Mouse (Mus musculus) erythroid progenitor cell, adult 5-6 weeks (primary cell): Measurements from ENCODE around the gene Gli1. TPM values are rescaled to one million over a fixed set of nuclear protein-coding genes. Genes with fewer than 3 reads are reported as not detected.

Source experiments
- ATAC-seq: replicated peaks from 2 replicates; pipeline ENCODE4 v1.8.0; 2016; ENCODE audit warnings: moderate number of reproducible peaks, mild to moderate bottlenecking, moderate TSS enrichment, inconsistent platforms; ENCODE audit not compliant: poor library complexity, low FRiP score, severe bottlenecking
- total RNA-seq, 2 experiments: library from RNA; stranded (forward) in 1 of 2; stranded (reverse) in 1 of 2; fragments of 150-400 nt in 1 of 2; fragments of 186-747, 209-891 nt in 1 of 2; gene quantifications; 2 replicates each; pipeline versions ENCODE4 v1.2.3 to v1.2.4; 2015 to 2017; ENCODE audit warnings: low replicate concordance in 2 of 2

Gli1 gene
- total RNA-seq, 2 experiments from 2014 or later: not detected

- no peak for ATAC-seq
Observed at GRCm38 (mm10) chr10:127284724-127285500, 56.9 kb downstream of the Gli1 start.

- ATAC-seq: no peak
Observed at GRCm38 (mm10) chr10:127284105-127284622, 57.6 kb downstream of the Gli1 start.

GRCm38 (mm10) chr10:127282620-127283215 lies 59.1 kb downstream of the Gli1 start:
- no peak for ATAC-seq

- ATAC-seq: no peak
Observed at GRCm38 (mm10) chr10:127281316-127281715, 60.5 kb downstream of the Gli1 start.

Other genes with a start within 250 kb of the Gli1 start
- 36.5 and 37.5 TPM in 2 replicates for gene Os9, start 220.8 kb downstream of the Gli1 start, total RNA-seq (2015; ENCODE audit: low replicate concordance)
- 57.2 and 70.0 TPM in 2 replicates for gene Os9, start 220.8 kb downstream of the Gli1 start, total RNA-seq (2017; ENCODE audit: low replicate concordance)
- 25.2 and 34.2 TPM in 2 replicates for gene B4galnt1, start 176.7 kb downstream of the Gli1 start, total RNA-seq (2015; ENCODE audit: low replicate concordance)
- gene B4galnt1, start 176.7 kb downstream of the Gli1 start, total RNA-seq (2017; ENCODE audit: low replicate concordance): 10.7 and 14.0 TPM in 2 replicates
- gene Slc26a10, start 161.3 kb downstream of the Gli1 start, total RNA-seq (2015; ENCODE audit: low replicate concordance): not detected in 2 replicates
- gene Slc26a10, start 161.3 kb downstream of the Gli1 start, total RNA-seq (2017; ENCODE audit: low replicate concordance): not detected in 2 replicates
- 0.72 TPM in 1 of 2 replicates, not detected in the other for gene Arhgef25, start 151.9 kb downstream of the Gli1 start, total RNA-seq (2015; ENCODE audit: low replicate concordance)
- gene Arhgef25, start 151.9 kb downstream of the Gli1 start, total RNA-seq (2017; ENCODE audit: low replicate concordance): 0.13 and 10.1 TPM in 2 replicates
- gene Dtx3, start 146.2 kb downstream of the Gli1 start, total RNA-seq (2015; ENCODE audit: low replicate concordance): 18.9 and 22.0 TPM in 2 replicates
- 6.3 and 11.9 TPM in 2 replicates for gene Dtx3, start 146.2 kb downstream of the Gli1 start, total RNA-seq (2017; ENCODE audit: low replicate concordance)
- gene Pip4k2c, start 130.4 kb downstream of the Gli1 start, total RNA-seq (2015; ENCODE audit: low replicate concordance): 31.4 and 61.6 TPM in 2 replicates
- 37.8 and 46.2 TPM in 2 replicates for gene Pip4k2c, start 130.4 kb downstream of the Gli1 start, total RNA-seq (2017; ENCODE audit: low replicate concordance)
- not detected in 2 replicates for gene Kif5a, start 78.6 kb downstream of the Gli1 start, total RNA-seq (2015; ENCODE audit: low replicate concordance)
- not detected in 2 replicates for gene Kif5a, start 78.6 kb downstream of the Gli1 start, total RNA-seq (2017; ENCODE audit: low replicate concordance)
- 72.9 and 75.0 TPM in 2 replicates for gene Dctn2, start 75.6 kb downstream of the Gli1 start, total RNA-seq (2015; ENCODE audit: low replicate concordance)
- 64.0 and 70.5 TPM in 2 replicates for gene Dctn2, start 75.6 kb downstream of the Gli1 start, total RNA-seq (2017; ENCODE audit: low replicate concordance)
- gene Mbd6, start 53.0 kb downstream of the Gli1 start, total RNA-seq (2015; ENCODE audit: low replicate concordance): 55.8 and 69.6 TPM in 2 replicates
- 10.7 and 15.0 TPM in 2 replicates for gene Mbd6, start 53.0 kb downstream of the Gli1 start, total RNA-seq (2017; ENCODE audit: low replicate concordance)
- 68.5 and 80.9 TPM in 2 replicates for gene Mars, start 30.2 kb downstream of the Gli1 start, total RNA-seq (2015; ENCODE audit: low replicate concordance)
- 86.0 and 98.9 TPM in 2 replicates for gene Mars, start 30.2 kb downstream of the Gli1 start, total RNA-seq (2017; ENCODE audit: low replicate concordance)
- gene Arhgap9, start 20.0 kb downstream of the Gli1 start, total RNA-seq (2015; ENCODE audit: low replicate concordance): 18.0 and 18.9 TPM in 2 replicates
- 6.4 and 15.4 TPM in 2 replicates for gene Arhgap9, start 20.0 kb downstream of the Gli1 start, total RNA-seq (2017; ENCODE audit: low replicate concordance)
- not detected in 2 replicates for gene Inhbe, start 12.4 kb upstream of the Gli1 start, total RNA-seq (2015; ENCODE audit: low replicate concordance)
- not detected in 2 replicates for gene Inhbe, start 12.4 kb upstream of the Gli1 start, total RNA-seq (2017; ENCODE audit: low replicate concordance)
- gene Inhbc, start 28.5 kb upstream of the Gli1 start, total RNA-seq (2015; ENCODE audit: low replicate concordance): not detected in 2 replicates
- gene Inhbc, start 28.5 kb upstream of the Gli1 start, total RNA-seq (2017; ENCODE audit: low replicate concordance): not detected in 2 replicates
- gene R3hdm2, start 38.4 kb upstream of the Gli1 start, total RNA-seq (2015; ENCODE audit: low replicate concordance): 34.4 and 56.9 TPM in 2 replicates
- gene R3hdm2, start 38.4 kb upstream of the Gli1 start, total RNA-seq (2017; ENCODE audit: low replicate concordance): 22.6 and 52.5 TPM in 2 replicates
- gene Stac3, start 159.7 kb upstream of the Gli1 start, total RNA-seq (2015; ENCODE audit: low replicate concordance): not detected in 2 replicates
- gene Stac3, start 159.7 kb upstream of the Gli1 start, total RNA-seq (2017; ENCODE audit: low replicate concordance): not detected in 2 replicates
- gene Ndufa4l2, start 173.0 kb upstream of the Gli1 start, total RNA-seq (2015; ENCODE audit: low replicate concordance): not detected in 2 replicates
- not detected in 2 replicates for gene Ndufa4l2, start 173.0 kb upstream of the Gli1 start, total RNA-seq (2017; ENCODE audit: low replicate concordance)
- 17.2 and 28.1 TPM in 2 replicates for gene Shmt2, start 180.5 kb upstream of the Gli1 start, total RNA-seq (2015; ENCODE audit: low replicate concordance)
- gene Shmt2, start 180.5 kb upstream of the Gli1 start, total RNA-seq (2017; ENCODE audit: low replicate concordance): 21.4 and 24.8 TPM in 2 replicates
- not detected in 2 replicates for gene Nxph4, start 192.6 kb upstream of the Gli1 start, total RNA-seq (2015; ENCODE audit: low replicate concordance)
- not detected in 2 replicates for gene Nxph4, start 192.6 kb upstream of the Gli1 start, total RNA-seq (2017; ENCODE audit: low replicate concordance)